Mouse (Mus musculus) urinary bladder, postnatal 0 days (tissue): ENCODE measurements around the gene Abhd16a. TPM values are rescaled to one million over a fixed set of nuclear protein-coding genes. Genes with fewer than 3 reads are reported as not detected.

Source experiments
- polyA plus RNA-seq: library from polyadenylated mRNA; unstranded; fragments of >200 nt; fragmentation: Nextera tagmentation; extraction: Ambion mirVana; gene quantifications from 2 replicates; pipeline ENCODE4 v1.2.1, GENCODE M21; 2015

Gene Abhd16a
- polyA plus RNA-seq, result 93.1 and 93.2 TPM in 2 replicates

GRCm38 (mm10) chr17:35088825-35089644 is at the start of gene Abhd16a:
Gene Abhd16a, plus strand, starts transcription at chr17:35089263.

DNA sequence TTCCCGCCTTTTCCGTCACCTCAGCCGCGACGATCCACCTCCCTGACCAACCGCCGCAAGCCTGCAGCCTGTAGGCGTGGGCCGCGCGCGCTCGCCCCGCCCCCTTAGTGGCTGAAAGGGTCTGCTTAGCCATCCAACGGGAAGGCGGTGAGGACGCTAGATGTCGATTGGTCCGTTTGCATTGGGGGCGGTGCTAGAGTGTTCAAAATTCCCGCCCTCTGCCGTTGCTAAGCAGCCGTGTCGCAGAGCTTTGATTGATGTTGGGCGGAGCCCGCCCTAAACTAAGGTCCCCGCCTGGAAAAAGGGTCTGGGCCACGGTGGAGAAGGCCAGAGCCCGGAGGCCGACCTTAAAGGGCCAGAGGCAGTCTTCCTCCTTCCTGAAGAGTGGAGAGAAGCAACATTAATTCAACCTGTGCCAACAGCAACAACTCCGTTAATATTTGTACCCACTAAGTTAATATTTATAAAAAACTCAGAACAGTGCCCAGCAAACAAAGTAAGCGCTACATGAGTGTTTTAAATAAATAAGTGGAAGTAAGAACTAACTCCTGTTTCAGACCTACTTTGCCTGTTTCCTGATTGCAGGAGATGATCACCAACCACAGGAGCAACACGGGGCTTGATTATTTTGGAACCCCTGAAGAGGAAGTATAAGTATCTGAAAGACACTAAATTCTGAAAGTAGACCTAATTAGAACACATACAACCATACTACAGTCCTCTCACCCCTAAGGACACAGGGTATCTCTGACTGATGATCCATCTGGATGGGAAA is 42.2 kb upstream of the Abhd16a start, which contains the start of gene Msh5:
Msh5 (minus strand) TSS at position 65 of the 775 bp plus-strand sequence.

DNA sequence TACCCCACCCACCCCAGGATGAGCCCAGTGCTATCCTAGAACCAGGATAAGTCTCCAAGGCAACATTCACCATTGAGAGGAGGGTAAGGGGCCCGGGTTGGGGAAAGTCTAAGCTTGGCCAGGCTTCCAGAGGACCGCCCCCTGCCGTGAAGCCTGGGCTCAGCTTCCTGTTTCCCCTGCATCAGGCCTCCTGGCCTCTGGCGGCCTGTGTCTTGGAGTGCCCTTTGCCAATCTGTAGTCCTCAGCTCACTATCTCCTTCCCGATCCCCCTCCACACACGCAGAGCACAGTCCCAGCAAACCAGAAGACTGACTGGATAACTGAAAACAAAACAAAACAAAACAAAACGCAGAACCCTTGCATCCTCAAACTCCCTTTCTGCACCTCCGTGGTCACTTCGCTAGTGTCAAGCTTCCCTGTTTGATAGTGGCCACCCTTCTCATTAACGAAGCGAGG is 39.5 kb upstream of the Abhd16a start, which contains the start of gene Clic1:
Clic1 (plus strand) TSS at position 406 of the 456 bp plus-strand sequence.

GRCm38 (mm10) chr17:35058911-35059892 is 29.9 kb upstream of the Abhd16a start, which contains the start of gene Ddah2:
Gene Ddah2, plus strand, starts transcription at chr17:35059035.

DNA sequence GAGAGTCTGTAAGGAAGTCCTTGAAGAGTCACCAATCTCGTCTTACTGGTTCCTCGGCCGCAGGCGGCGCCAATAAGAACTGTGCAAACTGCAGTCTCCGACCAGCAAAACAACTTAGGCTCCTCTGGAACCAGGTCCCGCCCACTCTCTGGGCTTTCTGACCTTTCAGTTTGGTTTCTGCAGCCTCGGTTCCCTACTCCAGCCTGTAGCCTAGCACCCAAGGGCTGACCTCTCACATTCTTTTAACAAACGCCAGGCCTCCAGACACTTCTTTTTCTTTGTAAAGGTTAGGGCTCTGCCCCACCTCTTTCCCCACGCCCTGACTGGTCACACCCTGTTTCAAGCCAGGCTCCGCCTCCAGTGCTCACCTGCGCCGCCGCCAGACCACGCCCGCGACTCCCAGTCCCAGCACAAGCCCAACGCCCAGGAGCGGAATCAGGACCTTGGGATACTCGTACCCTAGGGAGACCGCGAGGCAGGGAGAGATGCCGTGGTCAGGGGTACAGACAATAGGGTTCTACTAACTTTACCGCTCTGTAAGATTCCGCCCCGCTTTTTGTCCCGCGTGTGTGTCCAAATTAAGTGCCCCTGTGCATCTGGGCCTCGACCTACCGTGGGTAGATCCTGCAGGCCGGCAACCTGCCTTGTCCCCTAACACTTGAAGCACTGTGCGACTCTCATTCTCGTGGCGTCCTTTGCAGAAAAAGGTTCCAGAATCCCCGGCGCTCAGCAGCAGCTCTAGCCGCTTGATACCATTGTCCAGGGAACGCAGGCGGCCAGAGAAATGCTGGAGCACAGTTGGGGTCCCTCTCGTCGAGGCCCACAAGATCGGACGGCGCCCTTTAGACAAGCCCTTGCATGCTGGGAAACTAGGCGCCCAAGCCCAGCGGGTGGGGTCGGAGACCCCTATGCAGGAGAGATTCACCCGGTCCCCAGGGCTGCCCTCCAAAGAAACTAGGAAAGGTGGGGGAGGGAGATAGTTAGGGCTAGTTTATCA is 23.8 kb upstream of the Abhd16a start, which contains the start of gene Ly6g6c:
Ly6g6c (plus strand) TSS at position 438 of the 997 bp plus-strand sequence.

DNA sequence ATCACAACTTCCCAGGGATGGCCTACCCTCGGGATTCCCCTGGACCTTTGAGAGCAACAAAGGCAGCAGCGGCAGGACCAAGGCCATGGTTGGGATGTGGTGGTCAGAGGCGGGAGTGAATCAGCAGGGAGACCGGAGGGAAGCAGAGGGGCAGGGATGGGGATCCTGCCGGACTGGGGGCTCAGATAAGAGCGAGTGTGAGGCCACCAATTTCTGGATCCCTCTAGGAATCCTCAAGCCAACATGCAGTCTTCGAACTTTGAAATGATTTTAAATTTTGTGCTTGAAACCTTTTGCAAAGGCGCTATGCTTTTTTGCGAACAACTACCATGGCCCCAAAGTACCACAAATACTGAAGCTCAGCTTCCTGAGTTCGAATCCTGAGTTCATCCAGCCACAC is 23.0 kb upstream of the Abhd16a start, which contains the start of gene Mpig6b:
Mpig6b (minus strand) TSS at position 101 of the 400 bp plus-strand sequence.

DNA sequence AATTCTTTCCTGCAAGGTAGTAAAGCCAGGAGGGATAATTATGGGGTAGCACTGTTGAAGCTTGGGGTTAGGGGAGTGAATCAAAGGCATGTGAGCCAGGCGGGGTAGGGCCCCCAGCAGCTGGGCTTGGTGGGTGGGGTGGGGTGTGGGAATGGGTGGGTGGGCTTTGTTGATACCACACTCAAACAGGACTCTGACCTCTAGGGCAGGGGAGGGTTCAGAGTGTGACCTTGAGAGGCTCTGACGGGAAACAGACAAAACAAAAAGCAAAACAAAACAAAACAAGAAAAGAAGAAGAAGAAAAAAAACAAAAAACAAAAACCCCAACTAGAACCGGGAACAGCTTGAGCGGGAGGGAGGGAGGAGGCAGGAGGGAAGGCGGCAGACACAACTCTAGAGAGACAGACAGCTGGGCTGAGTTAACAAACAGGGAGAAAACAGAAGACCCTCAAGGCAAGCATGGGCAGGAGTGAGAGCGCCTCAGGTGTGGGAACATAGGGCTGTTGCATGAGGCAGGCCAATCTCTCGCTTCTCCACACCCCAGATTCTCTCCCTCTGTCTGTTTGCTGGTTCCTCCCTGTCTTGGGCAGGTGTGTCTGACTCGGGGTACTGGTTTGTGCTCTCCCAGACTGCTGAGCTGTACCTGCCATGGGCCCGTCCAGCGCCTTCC is 12.4 kb upstream of the Abhd16a start, which contains the start of gene Ly6g6e:
Ly6g6e (plus strand) TSS at position 396 of the 670 bp plus-strand sequence.

GRCm38 (mm10) chr17:35077786-35078233 is 11.3 kb upstream of the Abhd16a start, which contains the start of gene Ly6g6d:
Gene Ly6g6d, minus strand, starts transcription at chr17:35078065.

GRCm38 (mm10) chr17:35085208-35085865 is 3.7 kb upstream of the Abhd16a start, which contains the start of gene Ly6g6f:
Gene Ly6g6f, minus strand, starts transcription at chr17:35085610.

DNA sequence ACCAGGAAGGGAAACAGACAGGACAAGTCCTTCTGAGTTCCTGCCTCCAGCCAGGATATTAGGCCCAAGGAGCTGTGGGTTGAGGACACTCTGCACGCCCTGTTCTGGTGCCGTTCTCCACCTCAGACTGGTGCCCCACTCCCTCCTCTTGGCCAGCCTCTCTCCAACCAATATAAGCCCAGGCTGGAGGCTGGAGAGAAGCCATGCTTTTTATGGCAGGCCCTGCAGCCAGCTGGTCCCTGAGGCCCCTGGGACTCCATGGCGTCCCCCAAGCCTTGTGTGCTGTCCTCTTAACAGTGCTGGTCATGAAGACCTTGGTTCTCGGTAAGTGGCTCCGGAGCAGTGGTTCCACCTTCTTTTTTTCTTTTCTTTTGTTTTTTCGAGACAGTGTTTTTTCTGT is 19.0 kb downstream of the Abhd16a start, which contains the start of gene Ly6g5c:
Ly6g5c (plus strand) TSS at position 183 of the 400 bp plus-strand sequence.

GRCm38 (mm10) chr17:35115046-35116019 is 26.3 kb downstream of the Abhd16a start, which contains the start of gene Ly6g5b:
Gene Ly6g5b, minus strand, starts transcription at chr17:35115428.

GRCm38 (mm10) chr17:35121143-35121799 is 32.2 kb downstream of the Abhd16a start, which contains the start of gene Gpank1:
Gene Gpank1, plus strand, starts transcription at chr17:35121455.

DNA sequence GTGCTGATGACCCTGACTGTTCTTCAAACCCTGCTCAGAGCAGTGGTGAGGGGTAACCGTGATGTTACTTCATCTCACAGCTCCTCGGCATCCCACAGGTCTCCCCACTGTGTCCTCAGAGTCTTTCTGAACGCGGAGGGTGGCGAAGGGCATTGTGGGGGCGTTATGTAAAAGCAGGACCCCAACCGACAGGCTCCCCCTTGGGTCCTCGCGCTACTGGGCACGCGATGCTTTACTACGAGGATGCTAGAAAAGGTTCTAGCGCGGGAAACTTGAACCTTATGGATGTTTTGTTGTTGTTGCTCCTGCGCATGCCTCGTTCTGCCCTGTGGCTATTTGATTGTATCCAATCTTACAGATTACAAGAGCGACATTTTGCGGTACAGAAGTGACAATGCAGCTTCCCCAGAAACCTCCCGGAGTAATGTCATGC is 32.8 kb downstream of the Abhd16a start, which contains the start of gene Csnk2b:
Csnk2b (minus strand) TSS at position 183 of the 433 bp plus-strand sequence.

DNA sequence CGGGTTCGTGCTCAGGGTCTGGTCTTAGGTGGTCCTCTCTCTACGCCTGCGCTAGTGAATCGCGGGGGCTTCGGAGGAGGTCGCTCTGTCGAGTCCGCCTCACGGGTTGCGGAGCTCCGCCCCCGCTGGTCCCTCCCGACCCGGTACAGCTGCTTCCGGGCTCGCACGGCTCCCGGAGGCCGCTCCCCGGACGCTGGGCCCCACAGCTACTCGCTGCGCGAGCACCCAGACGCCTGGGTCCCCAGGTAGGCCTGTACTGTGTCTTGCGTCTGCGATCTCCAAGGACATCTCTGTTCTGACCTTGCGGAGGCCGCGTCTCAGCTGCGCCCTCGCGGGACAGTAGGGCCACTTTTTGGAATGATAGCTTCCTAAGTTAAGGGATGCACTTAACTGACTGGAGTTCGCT is 37.1 kb downstream of the Abhd16a start, which contains the start of gene D17H6S53E:
D17H6S53E (plus strand) TSS at position 168 of the 406 bp plus-strand sequence.

DNA sequence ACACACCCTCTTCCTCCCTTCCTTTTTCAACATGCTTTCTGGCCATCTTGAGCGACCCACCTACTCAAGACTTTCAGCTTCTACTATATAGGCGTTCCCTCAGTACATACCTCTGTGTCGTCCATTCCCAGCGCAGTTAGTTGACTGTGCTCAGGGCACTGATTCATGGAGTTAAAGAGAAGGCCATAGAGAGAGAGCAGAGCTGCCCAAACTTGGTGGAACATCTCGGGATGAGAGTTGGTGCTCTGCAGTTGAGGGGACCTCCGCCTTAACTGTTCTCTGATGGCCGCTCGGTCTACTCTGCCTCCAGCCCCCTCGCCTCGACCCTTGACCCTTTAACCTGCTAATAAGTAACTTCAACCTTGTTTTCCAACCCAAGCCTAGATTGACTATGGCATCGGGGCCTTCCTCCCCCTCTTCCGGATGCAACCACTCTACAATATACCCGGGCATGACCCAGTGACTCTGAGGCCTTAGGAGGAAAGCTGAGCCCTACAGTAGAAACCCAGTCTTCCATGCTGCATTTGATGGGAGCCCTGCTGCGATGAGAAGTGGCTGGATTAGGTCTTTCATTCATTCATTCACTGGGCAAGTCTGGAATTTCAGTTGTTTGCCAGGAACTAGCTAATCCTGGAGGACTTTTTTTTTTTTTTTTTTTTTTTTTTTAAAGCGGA is 42.6 kb downstream of the Abhd16a start, which contains the start of gene Apom:
Apom (minus strand) TSS at position 551 of the 674 bp plus-strand sequence.

